Mouse (Mus musculus): ENCODE results near the gene Inka1. TPM values are rescaled to one million over a fixed set of nuclear protein-coding genes. Genes with fewer than 3 reads are reported as not detected.

Gene Inka1
- polyA plus RNA-seq, 1 experiment from 2014 or later: 16.2 TPM

Other genes starting within 250 kb of the Inka1 start
- 188 and 210 TPM in 2 replicates for gene Rbm5, start 214.9 kb downstream of the Inka1 start, polyA plus RNA-seq (2014; fragmentation: Nextera tagmentation; extraction: Ambion mirVana)
- 69.4 and 89.9 TPM in 2 replicates for gene Rbm6, start 112.6 kb downstream of the Inka1 start, polyA plus RNA-seq (2014; fragmentation: Nextera tagmentation; extraction: Ambion mirVana)
- 23.5 and 27.2 TPM in 2 replicates for gene Mon1a, start 97.7 kb downstream of the Inka1 start, polyA plus RNA-seq (2014; fragmentation: Nextera tagmentation; extraction: Ambion mirVana)
- 0.23 and 1.2 TPM in 2 replicates for gene Mst1r, start 79.0 kb downstream of the Inka1 start, polyA plus RNA-seq (2014; fragmentation: Nextera tagmentation; extraction: Ambion mirVana)
- not detected in 2 replicates for gene Actl11, start 57.4 kb downstream of the Inka1 start, polyA plus RNA-seq (2014; fragmentation: Nextera tagmentation; extraction: Ambion mirVana)
- 25.1 and 40.8 TPM in 2 replicates for gene Camkv, start 50.2 kb downstream of the Inka1 start, polyA plus RNA-seq (2014; fragmentation: Nextera tagmentation; extraction: Ambion mirVana)
- gene Traip, start 35.7 kb downstream of the Inka1 start, polyA plus RNA-seq (2014; fragmentation: Nextera tagmentation; extraction: Ambion mirVana): 17.1 and 20.5 TPM in 2 replicates
- gene Uba7, start 10.4 kb downstream of the Inka1 start, polyA plus RNA-seq (2014; fragmentation: Nextera tagmentation; extraction: Ambion mirVana): 3.1 and 4.7 TPM in 2 replicates
- gene Gm20661, start 2.8 kb downstream of the Inka1 start, polyA plus RNA-seq (2014; fragmentation: Nextera tagmentation; extraction: Ambion mirVana): 0.56 and 0.83 TPM in 2 replicates
- 1.2 and 1.5 TPM in 2 replicates for gene Cdhr4, start 6.6 kb upstream of the Inka1 start, polyA plus RNA-seq (2014; fragmentation: Nextera tagmentation; extraction: Ambion mirVana)
- 0.53 TPM in 1 of 2 replicates, not detected in the other for gene Gm20662, start 10.5 kb upstream of the Inka1 start, polyA plus RNA-seq (2014; fragmentation: Nextera tagmentation; extraction: Ambion mirVana)
- gene Ip6k1, start 16.6 kb upstream of the Inka1 start, polyA plus RNA-seq (2014; fragmentation: Nextera tagmentation; extraction: Ambion mirVana): 39.3 and 48.1 TPM in 2 replicates
- 18.5 and 20.0 TPM in 2 replicates for gene Gmppb, start 63.4 kb upstream of the Inka1 start, polyA plus RNA-seq (2014; fragmentation: Nextera tagmentation; extraction: Ambion mirVana)
- gene Amigo3, start 67.3 kb upstream of the Inka1 start, polyA plus RNA-seq (2014; fragmentation: Nextera tagmentation; extraction: Ambion mirVana): 2.2 and 2.3 TPM in 2 replicates
- gene Mst1, start 94.6 kb upstream of the Inka1 start, polyA plus RNA-seq (2014; fragmentation: Nextera tagmentation; extraction: Ambion mirVana): not detected in 2 replicates
- 37.5 and 42.7 TPM in 2 replicates for gene Rnf123, start 97.5 kb upstream of the Inka1 start, polyA plus RNA-seq (2014; fragmentation: Nextera tagmentation; extraction: Ambion mirVana)
- 39.1 and 43.0 TPM in 2 replicates for gene Apeh, start 108.7 kb upstream of the Inka1 start, polyA plus RNA-seq (2014; fragmentation: Nextera tagmentation; extraction: Ambion mirVana)
- 5.3 and 6.6 TPM in 2 replicates for gene Bsn, start 204.5 kb upstream of the Inka1 start, polyA plus RNA-seq (2014; fragmentation: Nextera tagmentation; extraction: Ambion mirVana)

Measured in forebrain, embryonic 14.5 days (tissue).